Mouse (Mus musculus): ENCODE data around the gene Fbxo11. TPM values are rescaled to one million over a fixed set of nuclear protein-coding genes. Genes with fewer than 3 reads are reported as not detected.
A peak's percentile ranks its signal among the peaks of the same experiment; 100 is the strongest.
"Not testable (repeated sequence)": the region's sequence is repeated elsewhere in the genome, so short reads cannot be mapped to it uniquely, and the experiment has no call there.

Fbxo11 gene
- polyA plus RNA-seq, 1 experiment from 2014 or later, result 4.1 TPM

DNA sequence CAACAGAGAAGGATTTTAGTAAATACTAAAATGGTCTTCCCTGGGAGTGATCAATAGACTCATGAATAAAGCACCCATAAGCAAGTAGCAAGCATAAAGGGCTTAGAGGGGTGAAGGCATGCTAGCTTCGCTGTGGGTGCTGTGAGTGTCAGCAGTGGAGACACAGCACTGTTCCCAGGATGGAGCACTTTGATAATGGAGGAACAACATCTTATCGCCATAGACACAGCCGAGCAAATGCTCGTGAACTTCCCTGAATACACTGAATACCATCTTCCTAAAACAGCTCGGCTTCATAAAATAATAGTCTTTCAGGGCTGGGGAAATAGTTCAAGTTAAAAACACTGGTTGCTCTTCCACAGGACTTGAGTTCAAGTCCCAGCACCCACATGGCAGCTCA is 33.3 kb downstream of the Fbxo11 start:
- H3K9ac ChIP-seq (replicated peaks), result no peak overlapping the region
- no peak for ATAC-seq

DNA sequence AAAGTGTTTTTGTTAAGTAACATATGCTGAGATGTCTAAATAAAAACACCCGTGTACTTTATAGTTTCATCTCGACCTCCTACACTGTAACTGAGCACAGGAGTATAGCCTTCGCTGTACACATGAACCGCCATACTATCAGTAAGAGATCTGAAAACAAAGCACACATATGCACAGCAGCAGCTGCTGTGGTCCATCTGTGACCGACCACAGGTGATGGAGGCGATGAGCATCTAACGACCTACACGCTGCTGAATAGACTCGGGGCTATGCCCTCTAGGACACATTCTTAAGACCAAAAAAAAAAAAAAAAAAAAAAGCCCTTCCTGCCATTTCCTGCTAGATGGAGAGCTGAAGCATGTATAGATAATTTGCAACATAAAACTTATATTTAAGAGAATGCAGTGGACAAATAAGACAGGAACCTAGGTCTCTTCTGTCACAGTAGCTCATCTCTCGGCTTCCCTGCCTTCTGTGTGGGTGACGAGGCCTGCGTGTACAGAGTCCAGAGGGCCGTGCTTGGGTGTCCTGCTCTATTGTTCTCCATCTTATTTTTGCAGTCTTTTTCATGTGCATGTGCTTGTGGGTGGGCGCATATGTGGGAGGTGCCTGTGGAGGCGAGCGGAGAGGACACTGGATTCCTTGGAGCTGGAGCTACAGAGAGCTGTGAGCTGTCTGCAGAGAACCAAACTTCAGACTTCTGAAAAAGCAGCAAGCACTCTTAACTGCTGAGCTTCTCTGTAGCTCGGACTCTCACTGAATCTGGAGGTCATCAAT is 35.7 kb downstream of the Fbxo11 start:
- H3K9me3 ChIP-seq (ENCODE audit: low read length), result no peaks in the 10 kb centered on the region
- H3K4me3 ChIP-seq (ENCODE audit: low read depth, low read length), result no peak overlapping the region
- H3K27me3 ChIP-seq (ENCODE audit: insufficient read depth, low read length), result no peaks in the 10 kb centered on the region
- no peak overlapping the region for H3K4me2 ChIP-seq (ENCODE audit: low read depth, low read length)
- DNase-seq (no peak), ATAC-seq (no peak)
- H3K4me1 ChIP-seq (ENCODE audit: insufficient read depth), result peaks cover 16% of the 10 kb centered on the region
- no peaks in the 10 kb centered on the region for H3K36me3 ChIP-seq (replicated peaks; ENCODE audit: insufficient read depth, low read length)
- WGBS (ENCODE audit: insufficient replicate concordance), result 76% methylated on average over 17 of the region's 17 CpGs
- no peak for TF ChIP-seq EP300 (IDR thresholded peaks at IDR 0.05; ENCODE audit: low read depth)
- no peak for TF ChIP-seq CTCF (IDR thresholded peaks at IDR 0.05; ENCODE audit: low read depth)
- no peak overlapping the region for H3K27ac ChIP-seq (ENCODE audit: low read depth)
- H3K9ac ChIP-seq (replicated peaks), result no peak overlapping the region

More for the DNA sequence above, 33.3 kb downstream of the Fbxo11 start:
- peaks cover 16% of the 10 kb centered on the region for H3K4me1 ChIP-seq (ENCODE audit: insufficient read depth)
- WGBS (ENCODE audit: insufficient replicate concordance), result 47% methylated on average over 5 of the region's 5 CpGs
- no peak overlapping the region; the same call in 1 of the 2 replicates for H3K4me2 ChIP-seq (ENCODE audit: low read depth, low read length)
- TF ChIP-seq EP300 (IDR thresholded peaks at IDR 0.05; ENCODE audit: low read depth) (no peak), CTCF (IDR thresholded peaks at IDR 0.05; ENCODE audit: low read depth) (no peak)
- no peaks in the 10 kb centered on the region for H3K36me3 ChIP-seq (replicated peaks; ENCODE audit: insufficient read depth, low read length)
- no peaks in the 10 kb centered on the region for H3K27me3 ChIP-seq (ENCODE audit: insufficient read depth, low read length)
- no peaks in the 10 kb centered on the region for H3K9me3 ChIP-seq (ENCODE audit: low read length)
- peak overlapping the region; percentile 11; the same call in 1 of the 2 replicates for H3K27ac ChIP-seq (ENCODE audit: low read depth)
- H3K4me3 ChIP-seq (ENCODE audit: low read depth, low read length), result no peak overlapping the region
- DNase-seq, result no peak

- peak; percentile 67 for TF ChIP-seq CTCF (IDR thresholded peaks at IDR 0.05; ENCODE audit: low read depth)
- TF ChIP-seq EP300 (IDR thresholded peaks at IDR 0.05; ENCODE audit: low read depth), result no peak
- DNase-seq (peak; percentile 38), ATAC-seq (no peak)
- H3K36me3 ChIP-seq (replicated peaks; ENCODE audit: insufficient read depth, low read length), result no peaks in the 10 kb centered on the region
- H3K4me2 ChIP-seq (ENCODE audit: low read depth, low read length), result no peak overlapping the region
- no peaks in the 10 kb centered on the region for H3K9me3 ChIP-seq (ENCODE audit: low read length)
- H3K4me3 ChIP-seq (ENCODE audit: low read depth, low read length), result no peak overlapping the region
- 42% methylated on average over 4 of the region's 4 CpGs for WGBS (ENCODE audit: insufficient replicate concordance)
- H3K4me1 ChIP-seq (ENCODE audit: insufficient read depth), result no peaks in the 10 kb centered on the region; the same call in 1 of the 2 replicates
- H3K27me3 ChIP-seq (ENCODE audit: insufficient read depth, low read length), result no peaks in the 10 kb centered on the region
- H3K27ac ChIP-seq (ENCODE audit: low read depth), result no peak overlapping the region
- no peak overlapping the region for H3K9ac ChIP-seq (replicated peaks)
Observed at GRCm38 (mm10) chr17:88025227-88025626, 39.9 kb downstream of the Fbxo11 start.

DNA sequence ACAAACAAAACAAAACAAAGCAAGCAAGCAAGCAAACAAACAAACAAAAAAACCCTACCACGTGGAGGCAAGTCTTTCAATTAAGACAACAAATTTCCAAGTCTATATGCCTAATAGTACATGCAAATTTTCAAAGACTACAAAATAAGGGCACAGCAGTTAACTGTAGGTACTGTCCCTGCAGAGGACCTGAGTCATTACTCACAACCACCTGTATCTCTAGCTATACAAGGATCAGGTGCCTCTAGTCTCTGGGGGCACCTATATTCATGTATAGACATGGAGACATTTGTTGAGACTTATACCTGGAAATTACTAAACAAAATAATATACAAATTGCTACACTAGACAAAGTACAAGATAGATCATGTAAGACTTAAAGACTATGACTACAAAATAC is 41.2 kb downstream of the Fbxo11 start:
- 71% methylated on average over 1 of the region's 1 CpGs for WGBS (ENCODE audit: insufficient replicate concordance)
- no peak overlapping the region for H3K27ac ChIP-seq (ENCODE audit: low read depth)
- no peak overlapping the region for H3K4me3 ChIP-seq (ENCODE audit: low read depth, low read length)
- H3K27me3 ChIP-seq (ENCODE audit: insufficient read depth, low read length), result no peaks in the 10 kb centered on the region
- ATAC-seq, result no peak
- DNase-seq, result peak; percentile 0
- no peak for TF ChIP-seq CTCF (IDR thresholded peaks at IDR 0.05; ENCODE audit: low read depth)
- TF ChIP-seq EP300 (IDR thresholded peaks at IDR 0.05; ENCODE audit: low read depth), result no peak
- no peaks in the 10 kb centered on the region for H3K36me3 ChIP-seq (replicated peaks; ENCODE audit: insufficient read depth, low read length)
- no peak overlapping the region for H3K4me2 ChIP-seq (ENCODE audit: low read depth, low read length)
- no peaks in the 10 kb centered on the region for H3K9me3 ChIP-seq (ENCODE audit: low read length)
- H3K9ac ChIP-seq (replicated peaks), result no peak overlapping the region
- no peaks in the 10 kb centered on the region; the same call in 1 of the 2 replicates for H3K4me1 ChIP-seq (ENCODE audit: insufficient read depth)

GRCm38 (mm10) chr17:88016027-88016426 is 49.1 kb downstream of the Fbxo11 start:
- H3K36me3 ChIP-seq (replicated peaks; ENCODE audit: insufficient read depth, low read length), result peaks cover 34% of the 10 kb centered on the region
- H3K9me3 ChIP-seq (ENCODE audit: low read length); H3K4me1 ChIP-seq (ENCODE audit: insufficient read depth); ATAC-seq; H3K4me3 ChIP-seq (ENCODE audit: low read depth, low read length); H3K27ac ChIP-seq (ENCODE audit: low read depth); H3K27me3 ChIP-seq (ENCODE audit: insufficient read depth, low read length); H3K4me2 ChIP-seq (ENCODE audit: low read depth, low read length); DNase-seq; H3K9ac ChIP-seq (replicated peaks): not testable (repeated sequence)
- 85% methylated on average over 8 of the region's 8 CpGs for WGBS (ENCODE audit: insufficient replicate concordance)

DNA sequence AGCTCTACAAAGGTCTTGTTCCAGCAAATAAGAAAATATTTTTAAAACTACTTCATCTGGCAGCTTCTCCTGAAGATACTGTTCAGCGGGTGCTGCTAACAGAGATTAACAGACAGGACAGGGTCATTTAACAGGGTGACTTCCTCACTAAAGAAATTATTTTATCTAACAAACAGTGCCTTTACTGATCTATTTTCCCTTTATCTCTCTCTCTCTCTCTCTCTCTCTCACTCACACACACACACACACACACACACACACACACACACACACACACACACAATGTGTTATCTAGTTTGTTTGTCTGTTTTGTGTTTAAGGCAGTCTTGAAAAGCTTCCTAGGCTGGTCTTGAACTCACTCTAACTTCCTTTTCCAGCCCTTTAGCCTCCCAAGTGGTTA is 50.6 kb downstream of the Fbxo11 start:
- TF ChIP-seq EP300 (IDR thresholded peaks at IDR 0.05; ENCODE audit: low read depth) (no peak), CTCF (IDR thresholded peaks at IDR 0.05; ENCODE audit: low read depth) (no peak)
- no peak overlapping the region for H3K9ac ChIP-seq (replicated peaks)
- no peak overlapping the region for H3K4me3 ChIP-seq (ENCODE audit: low read depth, low read length)
- no peak for ATAC-seq
- no peak overlapping the region for H3K27ac ChIP-seq (ENCODE audit: low read depth)
- no peaks in the 10 kb centered on the region for H3K9me3 ChIP-seq (ENCODE audit: low read length)
- DNase-seq, result no peak
- no peak overlapping the region for H3K4me2 ChIP-seq (ENCODE audit: low read depth, low read length)
- peaks cover 43% of the 10 kb centered on the region for H3K36me3 ChIP-seq (replicated peaks; ENCODE audit: insufficient read depth, low read length)
- no peaks in the 10 kb centered on the region for H3K27me3 ChIP-seq (ENCODE audit: insufficient read depth, low read length)
- H3K4me1 ChIP-seq (ENCODE audit: insufficient read depth), result no peaks in the 10 kb centered on the region
- WGBS (ENCODE audit: insufficient replicate concordance), result 72% methylated on average over 1 of the region's 1 CpGs
